Mouse (Mus musculus): ENCODE data around the gene Timm17a. TPM values are rescaled to one million over a fixed set of nuclear protein-coding genes. Genes with fewer than 3 reads are reported as not detected.

Timm17a gene
- total RNA-seq, 2 experiments from 2014 or later: 279 to 302 TPM

DNA sequence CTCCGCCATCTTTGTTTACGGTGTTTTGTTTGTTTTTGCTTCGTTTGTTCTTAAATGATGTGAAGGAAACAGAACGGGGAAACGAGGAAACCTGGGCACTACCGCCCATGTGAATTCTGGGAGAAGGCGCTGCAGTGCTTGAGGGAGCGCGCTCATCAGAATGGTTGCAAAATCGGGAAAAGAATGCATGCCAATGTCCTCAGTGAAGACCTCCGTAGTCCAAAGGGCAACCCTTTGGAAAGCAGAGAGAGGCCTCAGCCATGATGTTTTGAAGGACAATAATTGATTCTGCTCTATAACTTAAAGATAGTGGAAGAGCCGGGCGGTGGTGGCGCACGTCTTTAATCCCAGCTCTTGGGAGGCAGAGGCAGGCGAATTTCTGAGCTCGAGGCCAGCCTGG, 31.7 kb downstream of the Timm17a start:
- no peak for DNase-seq (ENCODE audit: low spot score)

GRCm38 (mm10) chr1:135280646-135281045, 32.9 kb downstream of the Timm17a start:
- peak; percentile 79 for DNase-seq (ENCODE audit: low spot score)

DNA sequence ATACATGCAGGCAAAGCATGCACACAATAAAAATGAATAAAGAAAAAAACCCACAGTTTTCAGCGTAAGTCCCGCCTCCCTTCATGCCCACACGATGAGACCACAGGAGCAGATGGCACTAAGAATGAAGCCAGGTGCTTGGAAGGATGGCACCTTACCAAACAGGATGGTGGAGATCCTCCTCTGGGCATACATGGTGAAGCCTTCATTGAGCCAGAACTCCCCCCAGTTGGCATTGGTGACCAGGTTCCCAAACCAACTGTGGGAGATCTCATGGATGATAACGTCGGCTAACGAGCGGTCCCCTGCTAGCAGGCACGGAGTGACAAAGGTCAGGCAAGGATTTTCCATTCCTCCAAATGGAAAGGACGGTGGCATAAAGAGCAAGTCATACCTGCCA, 42.2 kb downstream of the Timm17a start:
- DNase-seq (ENCODE audit: low spot score): no peak

DNA sequence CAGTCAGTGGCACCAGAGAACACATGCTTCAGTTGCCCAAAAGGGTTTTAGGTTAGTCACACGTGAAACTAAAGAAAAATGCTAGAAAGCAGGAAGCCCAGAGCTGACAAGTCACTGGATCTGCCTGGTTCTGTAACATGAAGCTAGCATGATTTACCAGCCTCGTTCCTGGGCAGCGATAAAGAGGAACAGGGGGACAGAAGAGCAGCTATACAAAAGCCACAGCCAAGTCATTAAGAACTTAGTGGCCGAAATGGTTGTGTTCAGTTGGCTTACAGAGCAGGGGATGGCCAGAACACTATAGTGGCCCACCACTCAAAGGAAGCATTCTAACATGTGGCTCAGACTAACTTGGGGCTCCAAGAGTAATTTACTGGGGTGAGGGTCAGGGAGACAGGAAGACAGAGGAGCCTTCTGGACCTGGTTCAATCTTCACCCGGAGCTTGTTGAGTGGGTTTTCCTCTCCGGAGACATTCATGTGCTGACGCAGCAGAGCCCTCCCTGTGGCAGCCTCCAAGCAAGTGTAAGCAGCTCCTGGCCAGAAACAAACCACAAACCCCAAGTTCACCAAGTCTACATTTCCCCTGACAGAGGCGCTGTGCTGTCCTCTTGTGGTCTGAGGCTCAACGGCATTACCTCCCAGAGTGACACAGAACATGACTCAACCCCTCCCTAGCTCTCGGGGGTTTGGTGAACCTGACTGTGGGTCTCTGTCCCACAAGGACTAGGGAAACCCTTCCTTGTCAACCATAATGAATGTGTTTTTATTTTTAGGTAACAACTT, 45.7 kb downstream of the Timm17a start:
- DNase-seq (ENCODE audit: low spot score): no peak

GRCm38 (mm10) chr1:135265834-135266233, 47.7 kb downstream of the Timm17a start:
- no peak for DNase-seq (ENCODE audit: low spot score)

DNA sequence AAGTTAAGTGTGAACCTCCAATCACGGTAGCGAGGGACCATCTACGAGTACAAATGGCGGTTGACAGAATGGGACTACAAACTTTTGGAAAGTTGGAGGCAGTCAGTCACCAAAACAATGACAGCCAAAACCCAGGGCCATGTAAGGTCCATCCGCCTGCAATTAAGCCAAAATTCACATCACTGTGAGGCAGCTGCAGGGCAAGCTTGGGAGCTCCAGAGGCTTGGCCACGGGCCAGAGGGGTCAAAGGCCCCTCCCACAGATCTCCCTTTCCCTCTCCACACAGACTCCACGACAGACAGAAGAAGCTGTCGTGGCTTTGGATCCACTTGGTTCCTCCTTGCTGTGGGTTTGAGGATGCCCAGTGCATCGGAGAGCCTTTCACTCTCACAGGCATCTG, 50.3 kb downstream of the Timm17a start:
- no peak for DNase-seq (ENCODE audit: low spot score)

GRCm38 (mm10) chr1:135262329-135262728, 51.2 kb downstream of the Timm17a start:
- no peak for DNase-seq (ENCODE audit: low spot score)

- DNase-seq (ENCODE audit: low spot score): no peak
Measured at GRCm38 (mm10) chr1:135260931-135261330, 52.6 kb downstream of the Timm17a start.

DNA sequence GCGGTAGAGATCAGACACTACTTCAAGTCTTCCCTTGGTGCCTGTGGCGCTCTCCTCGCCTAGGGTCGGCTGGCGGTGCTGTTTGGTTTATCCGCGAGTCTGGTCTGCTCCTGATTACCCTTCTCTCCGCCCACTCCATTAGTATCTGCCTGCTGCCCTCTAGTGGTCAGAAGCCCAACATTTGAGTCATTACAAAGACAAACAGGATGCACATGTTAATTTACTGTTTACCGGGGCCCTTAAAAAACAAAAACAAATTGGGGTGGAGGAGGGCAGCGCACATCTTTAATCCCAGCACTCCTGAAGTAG, 54.5 kb downstream of the Timm17a start:
- DNase-seq (ENCODE audit: low spot score): peak; percentile 86

DNA sequence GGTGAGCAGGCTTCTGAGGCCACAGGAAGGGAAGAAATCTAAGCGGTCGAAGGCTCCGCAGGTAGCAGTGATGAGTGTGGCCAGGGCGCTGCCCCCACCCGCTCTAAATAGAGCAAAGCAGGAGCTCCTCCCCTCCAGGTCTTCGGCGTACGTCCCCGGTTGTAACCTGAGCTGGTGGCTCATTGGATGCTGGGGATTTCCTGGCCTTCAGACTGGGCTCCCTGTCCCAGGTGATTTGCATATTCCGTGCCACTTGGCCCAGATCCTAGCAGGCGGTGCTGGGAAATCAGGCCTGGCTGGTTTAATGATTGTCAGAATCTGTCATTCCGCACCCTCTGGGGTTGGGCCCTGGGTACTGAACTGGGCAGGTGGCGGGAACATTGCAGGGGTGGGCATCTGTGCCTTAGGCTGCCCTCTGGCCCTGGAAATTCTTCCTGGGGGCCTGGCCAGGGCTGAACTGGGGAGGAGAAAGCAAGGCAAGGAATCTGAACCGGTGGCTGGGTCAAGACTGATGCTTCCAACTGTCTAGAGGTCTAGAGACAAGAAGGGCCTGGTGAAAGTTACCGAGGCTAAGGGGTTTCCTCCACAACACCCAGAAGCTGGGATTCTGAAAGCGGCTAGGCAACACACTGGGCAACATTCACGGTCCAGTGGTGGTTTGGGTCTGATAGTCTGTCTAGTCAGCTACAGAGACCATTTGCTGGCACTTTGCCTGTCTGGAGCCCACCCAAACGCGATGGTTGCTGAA, 55.0 kb downstream of the Timm17a start, which contains the start of gene Elf3:
TSS of gene Elf3 (minus strand) at position 189 of the 748 bp plus-strand sequence.
- DNase-seq (ENCODE audit: low spot score): peak; percentile 56

- no peak for DNase-seq (ENCODE audit: low spot score)
Measured at GRCm38 (mm10) chr1:135256299-135256698, 57.3 kb downstream of the Timm17a start.

GRCm38 (mm10) chr1:135252854-135253253, 60.7 kb downstream of the Timm17a start:
- peak; percentile 75 for DNase-seq (ENCODE audit: low spot score)

DNA sequence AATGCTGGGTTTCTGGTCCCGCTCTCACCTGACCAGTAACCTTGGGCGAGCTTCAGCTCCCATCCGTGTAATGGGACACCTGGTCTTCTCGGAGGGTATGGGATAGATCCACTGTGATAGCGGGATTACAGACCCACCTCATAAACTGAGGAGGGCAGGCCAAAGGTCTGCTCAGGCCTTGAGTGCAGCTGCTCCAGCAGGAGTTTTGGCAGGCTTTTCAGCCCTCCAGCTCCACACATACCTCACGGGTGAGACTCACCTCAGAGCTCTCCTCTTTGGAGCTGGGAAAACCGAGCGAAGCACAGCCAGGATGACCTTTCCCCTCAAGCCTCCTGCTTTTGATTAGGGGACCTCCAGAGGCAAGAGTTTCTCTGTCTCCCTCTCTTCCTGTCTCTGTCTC, 62.2 kb downstream of the Timm17a start:
- no peak for DNase-seq (ENCODE audit: low spot score)

DNA sequence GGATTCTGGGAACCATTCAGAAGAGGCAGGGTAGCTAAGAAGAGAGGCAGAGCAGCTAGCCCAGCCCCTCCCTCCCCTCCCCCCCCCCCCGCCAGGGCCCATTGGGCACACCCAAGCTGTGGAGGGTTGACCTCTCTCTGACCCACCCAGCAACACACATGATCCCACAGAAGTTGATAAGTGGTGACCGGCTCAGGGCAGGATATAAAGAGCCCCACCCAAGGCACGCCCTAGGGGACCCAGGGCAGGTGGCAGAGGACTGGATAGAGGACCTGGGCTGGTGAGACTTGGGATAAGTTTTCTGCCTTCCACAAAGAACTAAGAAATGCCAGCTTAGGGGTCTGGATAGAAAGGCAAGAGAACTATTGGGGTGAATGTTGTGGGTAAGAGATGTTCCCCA, 62.9 kb downstream of the Timm17a start:
- DNase-seq (ENCODE audit: low spot score): no peak

- no peak for DNase-seq (ENCODE audit: low spot score)
Measured at GRCm38 (mm10) chr1:135248434-135248850, 65.1 kb downstream of the Timm17a start.

Other genes starting within 250 kb of the Timm17a start
- gene Lgr6, start 208.5 kb downstream of the Timm17a start, total RNA-seq (2021): under 1 TPM; 0.11 to 0.57 TPM
- under 1 TPM; 0.07 to 0.14 TPM for gene Ptpn7, start 181.1 kb downstream of the Timm17a start, total RNA-seq (2021)
- 10 to 100 TPM; 17.4 to 22.5 TPM for gene Arl8a, start 167.0 kb downstream of the Timm17a start, total RNA-seq (2021)
- gene Gpr37l1, start 146.1 kb downstream of the Timm17a start, total RNA-seq (2021): under 1 TPM; 0.46 to 0.55 TPM
- gene Elf3, start 55.2 kb downstream of the Timm17a start, total RNA-seq (2021): under 1 TPM; 0.59 to 0.62 TPM
- 10 to 100 TPM; 11.6 to 12.1 TPM for gene Rnpep, start 29.7 kb downstream of the Timm17a start, total RNA-seq (2021)
- gene Lmod1, start 11.0 kb upstream of the Timm17a start, total RNA-seq (2021): 10 to 100 TPM in 1 of 2 experiments, 1 to 10 TPM in 1; 6.0 to 10.8 TPM
- 100 to 1,000 TPM; 161 to 171 TPM for gene Shisa4, start 61.5 kb upstream of the Timm17a start, total RNA-seq (2021)
- 10 to 100 TPM; 20.5 to 26.2 TPM for gene Ipo9, start 116.7 kb upstream of the Timm17a start, total RNA-seq (2021)